Mouse (Mus musculus): Measurements from ENCODE around the gene Tenm3.

DNA sequence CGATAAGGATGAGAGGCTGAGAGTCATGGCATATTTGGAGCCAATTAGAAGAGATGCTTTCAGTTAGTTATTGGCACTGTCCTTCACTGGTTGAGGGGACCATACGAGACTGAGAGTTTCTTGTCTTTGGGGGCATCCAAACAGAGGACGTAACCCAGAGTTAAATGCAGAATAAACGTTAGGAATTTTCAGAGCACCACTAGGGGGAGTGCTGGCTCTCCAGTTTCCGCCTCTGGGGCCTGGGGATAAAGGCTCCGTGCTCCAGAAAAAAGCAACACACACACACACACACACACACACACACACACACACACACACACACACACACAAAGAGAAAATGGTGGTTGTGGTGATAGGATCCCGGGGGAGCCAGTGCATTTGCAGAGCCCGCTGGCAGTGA, 636.8 kb downstream of the Tenm3 start:
- TF ChIP-seq MAX (IDR thresholded peaks at IDR 0.05; ENCODE audit: low read depth), result no peak
- TF ChIP-seq USF1 (IDR thresholded peaks at IDR 0.05; ENCODE audit: low read depth), result no peak
